Mouse (Mus musculus) liver, embryonic 14.5 days (tissue): ENCODE measurements at regions not wholly inside any gene's neighbourhood (a gene's known extent, or its start where the extent isn't known, plus 50 kb on each side); places are given as distances from the start of the nearest gene placed in this dataset.

Source experiments
- ATAC-seq: fragments of 200-750 bp; cut with Nextera tagmentation; 2 replicates; pipeline ENCODE4 v1.8.0; 2017; ENCODE audit warnings: moderate number of reproducible peaks, mild to moderate bottlenecking, moderate library complexity; ENCODE audit not compliant: insufficient read depth
- DNase-seq, 3 experiments: peaks; one replicate each; pipeline ENCODE4 v3.0.0-alpha.2; 2012 to 2013; ENCODE audit warnings: low read depth in 3 of 3, low spot score in 3 of 3
- H3K27ac ChIP-seq: fragments of 300-500 bp; sonication (generic); 2 replicates; pipeline ENCODE4 v1.5.1; 2014; ENCODE audit warnings: moderate library complexity, mild to moderate bottlenecking, control low read depth, inconsistent platforms
- H3K27me3 ChIP-seq: fragments of 300-500 bp; sonication (generic); 2 replicates; pipeline ENCODE4 v1.6.1; 2014; ENCODE audit warnings: mild to moderate bottlenecking, low read length, moderate library complexity; ENCODE audit not compliant: control insufficient read depth, insufficient read depth
- H3K36me3 ChIP-seq: fragments of 300-500 bp; sonication (generic); replicated peaks from 2 replicates; pipeline ENCODE4 v1.6.1; 2014; ENCODE audit warnings: low read depth; ENCODE audit not compliant: control insufficient read depth, insufficient read depth
- H3K4me1 ChIP-seq, 2 experiments: fragments of 200-500 bp in 1 of 2; fragments of 300-500 bp in 1 of 2; sonication (generic) in 1 of 2; replicated peaks; 2 replicates each; pipeline ENCODE4 v1.6.1; 2012 to 2014; ENCODE audit warnings: antibody characterized with exemption in 1 of 2, inconsistent platforms in 1 of 2, low read length in 1 of 2; ENCODE audit not compliant: control insufficient read depth in 2 of 2, insufficient read depth in 2 of 2
- H3K4me2 ChIP-seq: fragments of 300-500 bp; sonication (generic); 2 replicates; pipeline ENCODE4 v1.6.1; 2014; ENCODE audit warnings: low read depth, mild to moderate bottlenecking, control low read depth, moderate library complexity
- H3K4me3 ChIP-seq, 2 experiments: fragments of 200-500 bp in 1 of 2; fragments of 300-500 bp in 1 of 2; sonication (generic) in 1 of 2; 2 replicates each; pipeline ENCODE4 v1.5.1; 2012 to 2014; ENCODE audit warnings: low read depth in 2 of 2, low read length in 2 of 2, mild to moderate bottlenecking in 2 of 2, control low read depth in 1 of 2, inconsistent platforms in 1 of 2, moderate library complexity in 1 of 2; ENCODE audit not compliant: insufficient read depth in 1 of 2
- H3K9ac ChIP-seq: fragments of 300-500 bp; sonication (generic); replicated peaks from 2 replicates; pipeline ENCODE4 v1.6.1; 2014; ENCODE audit warnings: mild to moderate bottlenecking, control low read depth, moderate library complexity
- H3K9me3 ChIP-seq: fragments of 300-500 bp; sonication (generic); 2 replicates; pipeline ENCODE4 v1.6.1; 2016; ENCODE audit warnings: low read length, mixed read lengths; ENCODE audit not compliant: control insufficient read depth
- CTCF ChIP-seq: IDR thresholded peaks from 2 replicates; pipeline ENCODE4 v1.5.1; 2016; ENCODE audit warnings: antibody characterized with exemption, low read depth, control low read depth
- EP300 ChIP-seq: IDR thresholded peaks from 2 replicates; pipeline ENCODE4 v1.6.1; 2016; ENCODE audit warnings: antibody characterized with exemption, low read depth
- WGBS: fragments of 180-500 bp; shearing (Covaris S2); extraction: QIAGEN DNeasy Blood & Tissue Kit; methylation state at CpG from one replicate; pipeline ENCODE4 v1.1.7; 2014; ENCODE audit not compliant: insufficient replicate concordance; 5-methylcytosine and 5-hydroxymethylcytosine counted together

GRCm38 (mm10) chr12:32764271-32764670 is 55.1 kb upstream of the Nampt start:
- 63% methylated on average over 3 of the region's 3 CpGs for whole genome bisulfite sequencing
- no peak overlapping the region for H3K4me3 ChIP-seq
- H3K4me1 ChIP-seq = no peaks in the 10 kb centered on the region
- no peak for ATAC-seq
- no peak overlapping the region for H3K9ac ChIP-seq
- no peak overlapping the region for H3K27ac ChIP-seq
- DNase-seq = no peak
- no peak overlapping the region for H3K4me2 ChIP-seq
- no peaks in the 10 kb centered on the region for H3K27me3 ChIP-seq
- H3K9me3 ChIP-seq = no peaks in the 10 kb centered on the region
- H3K36me3 ChIP-seq = no peaks in the 10 kb centered on the region
- TF ChIP-seq EP300 = no peak
- TF ChIP-seq CTCF = no peak

- DNase-seq = no peak
- Histone ChIP-seq H3K36me3 (no peaks in the 10 kb centered on the region), H3K27ac (no peak overlapping the region), H3K4me2 (no peak overlapping the region), H3K9ac (no peak overlapping the region), H3K9me3 (no peaks in the 10 kb centered on the region), H3K27me3 (no peaks in the 10 kb centered on the region), H3K4me3 (no peak overlapping the region), H3K4me1 (no peaks in the 10 kb centered on the region)
- no peak for ATAC-seq
- TF ChIP-seq EP300 (no peak), CTCF (no peak)
- WGBS = 47% methylated on average over 7 of the region's 7 CpGs
Measured at GRCm38 (mm10) chr12:32764747-32765146, 54.6 kb upstream of the Nampt start.

GRCm38 (mm10) chr12:32765861-32766260 is 53.5 kb upstream of the Nampt start:
- no peak overlapping the region for H3K4me3 ChIP-seq
- H3K9ac ChIP-seq = no peak overlapping the region
- ATAC-seq (no peak), DNase-seq (no peak)
- no peaks in the 10 kb centered on the region for H3K4me1 ChIP-seq
- H3K27me3 ChIP-seq = no peaks in the 10 kb centered on the region
- TF ChIP-seq EP300 = no peak
- no peak for TF ChIP-seq CTCF
- no peak overlapping the region for H3K4me2 ChIP-seq
- H3K36me3 ChIP-seq = no peaks in the 10 kb centered on the region
- H3K9me3 ChIP-seq = no peaks in the 10 kb centered on the region
- no peak overlapping the region for H3K27ac ChIP-seq

GRCm38 (mm10) chr12:32766575-32766974 is 52.8 kb upstream of the Nampt start:
- no peak overlapping the region for H3K4me2 ChIP-seq
- H3K36me3 ChIP-seq = no peaks in the 10 kb centered on the region
- no peaks in the 10 kb centered on the region for H3K27me3 ChIP-seq
- TF ChIP-seq CTCF (no peak), EP300 (no peak)
- no peak overlapping the region for H3K27ac ChIP-seq
- ATAC-seq (no peak), DNase-seq (no peak)
- no peaks in the 10 kb centered on the region for H3K9me3 ChIP-seq
- no peak overlapping the region for H3K9ac ChIP-seq
- 45% methylated on average over 3 of the region's 3 CpGs for WGBS
- H3K4me1 ChIP-seq = no peaks in the 10 kb centered on the region
- H3K4me3 ChIP-seq = no peak overlapping the region

GRCm38 (mm10) chr12:32767206-32768081 is 51.9 kb upstream of the Nampt start:
- no peak overlapping the region for H3K4me3 ChIP-seq
- H3K27ac ChIP-seq = no peak overlapping the region
- H3K27me3 ChIP-seq = no peaks in the 10 kb centered on the region
- DNase-seq (no peak), ATAC-seq (no peak)
- H3K9me3 ChIP-seq = no peaks in the 10 kb centered on the region
- WGBS = 74% methylated on average over 7 of the region's 7 CpGs
- no peaks in the 10 kb centered on the region for H3K4me1 ChIP-seq
- TF ChIP-seq CTCF (no peak), EP300 (no peak)
- H3K36me3 ChIP-seq = no peaks in the 10 kb centered on the region
- H3K9ac ChIP-seq = no peak overlapping the region
- H3K4me2 ChIP-seq = no peak overlapping the region
